Mouse (Mus musculus) thymus, postnatal 4 days (tissue): ENCODE measurements around the gene Gpn2.

Experiments used
- DNase-seq: peaks from one replicate; pipeline ENCODE4 v3.0.0; 2021

The Gpn2 gene

DNA sequence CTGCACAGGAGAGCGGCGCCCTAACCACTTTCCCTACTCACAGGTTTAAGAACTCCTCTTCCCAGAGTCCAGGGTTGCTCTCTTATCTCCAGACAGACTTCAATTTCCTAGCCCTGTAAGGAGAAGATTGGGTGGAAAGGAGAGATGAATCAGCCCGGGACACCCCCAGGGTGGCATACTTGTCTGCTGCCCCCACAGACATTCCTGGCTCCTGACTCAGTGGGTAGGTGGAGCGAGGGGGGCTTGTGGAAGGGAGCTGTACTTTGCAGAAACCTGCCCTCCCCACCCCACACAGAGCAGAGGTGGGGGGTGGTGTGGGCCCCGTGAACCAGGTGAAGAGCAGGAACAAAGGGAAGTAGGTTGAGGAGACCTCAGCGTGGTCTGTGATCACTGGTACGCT is 11.4 kb downstream of the Gpn2 start:
- no peak for DNase-seq

GRCm38 (mm10) chr4:133596084-133596483 is 11.9 kb downstream of the Gpn2 start:
- no peak for DNase-seq

DNA sequence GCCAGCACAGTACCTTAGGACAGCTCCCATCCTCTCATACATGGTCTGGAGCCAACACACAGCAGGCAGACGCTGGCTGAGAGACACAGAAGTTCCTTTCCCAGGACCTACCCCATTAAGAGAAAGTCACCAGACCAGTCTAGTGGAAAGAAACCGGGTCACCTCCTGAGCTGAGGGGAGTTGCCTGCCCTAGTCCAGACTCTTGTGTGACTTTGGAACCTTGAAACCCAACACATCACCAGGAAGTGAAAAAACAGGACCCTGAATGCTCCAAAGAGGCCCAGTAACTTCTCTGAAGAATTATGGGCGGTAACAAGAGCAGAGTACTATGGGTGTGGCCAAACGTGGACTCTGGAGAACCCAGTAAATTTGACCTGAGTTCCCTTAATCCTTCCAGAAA is 14.5 kb downstream of the Gpn2 start:
- no peak for DNase-seq

DNA sequence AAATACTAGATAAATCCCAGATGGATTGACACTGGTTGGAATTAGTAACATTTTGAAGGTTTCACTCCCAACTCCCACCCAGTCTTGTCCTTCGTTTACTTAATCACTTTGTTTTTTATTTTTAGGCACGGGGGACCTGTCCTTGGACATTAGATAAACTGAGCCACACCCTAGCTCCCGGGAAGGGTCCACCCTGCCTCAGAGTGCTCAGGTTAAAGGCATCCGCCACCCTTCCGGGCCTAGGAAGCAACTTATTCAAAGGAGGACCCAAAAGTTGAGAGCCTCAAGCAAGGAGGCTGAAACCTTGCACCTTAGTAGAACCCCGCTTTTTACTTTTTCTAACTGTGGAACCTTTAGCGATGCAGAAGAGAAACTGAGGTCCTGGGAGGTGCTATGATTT is 15.0 kb downstream of the Gpn2 start:
- DNase-seq = no peak

GRCm38 (mm10) chr4:133599571-133600073 is 15.5 kb downstream of the Gpn2 start:
- DNase-seq = peak; percentile 67

- DNase-seq = no peak
Observed at GRCm38 (mm10) chr4:133600306-133600705, 16.1 kb downstream of the Gpn2 start.

GRCm38 (mm10) chr4:133601721-133602218 is 17.6 kb downstream of the Gpn2 start, which contains the start of gene Sfn:
TSS of gene Sfn (minus strand) at chr4:133602168.
- peak; percentile 85 for DNase-seq

GRCm38 (mm10) chr4:133603056-133603455 is 18.9 kb downstream of the Gpn2 start:
- DNase-seq = no peak

DNA sequence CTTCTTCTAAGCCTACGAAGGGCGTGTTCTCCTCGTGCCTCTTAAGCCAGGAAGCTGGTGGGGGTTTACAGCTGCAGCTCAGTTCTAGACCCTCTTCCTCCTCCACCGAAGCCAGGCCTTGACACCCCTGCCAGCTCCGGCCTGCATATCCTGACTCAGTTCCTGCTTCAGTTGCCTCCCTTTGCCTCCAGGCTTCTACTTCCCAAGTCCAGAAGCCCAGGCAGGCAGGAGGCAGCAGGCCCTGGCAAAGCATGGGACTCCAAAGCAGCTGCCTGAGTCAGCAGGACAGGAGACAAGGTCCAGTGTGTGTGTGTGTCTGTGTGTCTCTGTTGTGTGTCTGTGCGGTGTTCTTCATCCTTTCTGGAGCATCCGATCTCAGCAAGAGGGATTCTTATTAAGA is 20.0 kb downstream of the Gpn2 start:
- DNase-seq = no peak

DNA sequence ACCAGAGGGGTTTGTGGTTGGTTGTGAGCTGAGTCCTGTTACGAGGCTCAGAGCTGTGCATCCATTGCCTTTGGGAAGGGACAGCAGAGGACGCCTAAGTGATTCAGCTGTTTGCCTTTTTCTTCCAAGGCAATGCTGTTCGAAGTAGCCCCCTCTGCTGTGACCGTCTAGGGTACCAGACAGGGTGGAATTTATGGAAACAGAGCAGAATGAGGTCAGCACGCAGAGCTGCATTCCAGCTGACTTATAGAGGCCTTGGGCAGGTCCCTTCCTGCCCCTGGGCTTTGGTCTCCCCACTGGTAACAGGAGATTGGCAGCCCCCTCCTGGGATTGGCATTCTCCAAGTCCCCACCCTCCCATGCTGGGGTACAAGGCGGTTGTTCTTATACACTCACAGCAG is 20.7 kb downstream of the Gpn2 start:
- DNase-seq = no peak

DNA sequence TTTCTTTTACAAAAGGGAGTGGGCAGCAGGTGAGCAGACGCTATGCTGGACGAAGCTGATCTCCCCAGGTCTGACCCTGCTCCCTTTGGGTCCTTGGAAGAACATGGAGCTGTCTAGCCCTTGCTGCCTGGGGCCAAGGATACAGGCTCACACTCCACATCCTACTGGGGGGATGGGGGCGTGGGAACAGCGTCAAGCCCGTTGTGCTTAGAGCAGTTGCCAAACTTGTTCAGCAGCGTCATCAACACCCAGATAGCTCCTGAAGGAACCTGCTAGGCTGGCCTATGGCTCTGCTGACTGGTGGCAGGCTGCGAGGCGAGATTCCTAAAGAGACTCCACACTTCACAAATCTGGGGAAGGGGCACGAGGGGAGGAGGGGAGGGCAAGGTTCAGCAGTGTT is 21.2 kb downstream of the Gpn2 start:
- peak; percentile 6 for DNase-seq

DNA sequence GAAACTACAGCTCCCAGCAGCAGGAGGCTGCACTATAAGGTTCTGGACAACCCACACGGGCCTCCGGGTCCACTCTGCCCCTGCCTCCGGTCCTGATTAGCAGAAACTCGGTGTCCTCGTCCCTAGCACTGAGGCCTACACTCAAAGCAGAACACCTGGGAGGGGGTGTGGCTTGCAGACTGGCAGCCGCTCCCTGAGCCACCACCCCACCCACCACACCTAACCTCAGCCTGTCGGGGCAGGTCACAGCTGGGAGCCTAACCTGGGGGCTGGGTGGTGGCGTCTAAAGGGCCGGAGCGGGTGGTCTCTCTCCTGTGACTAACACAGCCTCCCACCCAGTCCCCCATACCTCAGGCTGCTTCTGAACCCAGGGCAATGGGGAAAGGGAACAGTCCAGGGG is 23.1 kb downstream of the Gpn2 start:
- no peak for DNase-seq

DNA sequence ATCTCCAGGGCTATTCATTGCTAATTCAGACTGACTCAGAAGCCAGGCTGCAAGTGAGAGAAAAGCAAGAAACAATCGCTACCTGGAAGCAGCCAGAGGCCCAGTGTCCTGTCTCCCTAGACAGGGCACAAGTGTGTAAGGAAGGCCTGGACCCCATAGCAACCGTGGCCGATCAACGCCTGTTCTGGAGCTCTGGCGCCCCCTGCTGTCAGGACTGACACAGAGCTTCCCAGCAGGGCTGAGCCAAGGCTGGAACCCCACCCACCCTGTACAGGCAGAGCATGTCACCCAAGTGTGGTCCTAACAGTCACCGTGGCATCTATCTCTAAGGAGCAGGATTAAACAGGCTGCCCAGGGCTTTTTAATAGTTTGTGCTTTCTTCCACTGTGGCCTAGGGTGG is 25.6 kb downstream of the Gpn2 start:
- peak; percentile 95 for DNase-seq

- peak; percentile 47 for DNase-seq
Observed at GRCm38 (mm10) chr4:133611815-133612214, 27.7 kb downstream of the Gpn2 start.

DNA sequence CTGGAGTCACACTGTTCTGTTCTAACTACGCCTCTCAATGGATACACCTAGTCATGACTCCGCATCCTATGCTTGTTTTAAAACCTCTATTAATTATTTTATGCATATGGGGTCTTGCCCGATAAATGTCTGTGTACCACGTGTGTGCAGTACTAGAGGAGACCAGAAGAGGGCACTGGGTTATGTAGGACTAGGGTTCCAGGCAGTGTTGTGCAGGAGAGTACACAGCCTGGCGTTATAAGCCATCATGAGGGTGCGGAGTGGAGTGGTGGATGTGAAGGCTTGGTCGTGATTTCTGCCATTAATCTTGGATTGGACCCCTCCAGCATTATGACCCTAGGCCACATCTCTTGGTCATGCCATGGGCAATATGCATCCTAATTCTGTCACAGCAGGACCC is 28.3 kb downstream of the Gpn2 start:
- DNase-seq = no peak

DNA sequence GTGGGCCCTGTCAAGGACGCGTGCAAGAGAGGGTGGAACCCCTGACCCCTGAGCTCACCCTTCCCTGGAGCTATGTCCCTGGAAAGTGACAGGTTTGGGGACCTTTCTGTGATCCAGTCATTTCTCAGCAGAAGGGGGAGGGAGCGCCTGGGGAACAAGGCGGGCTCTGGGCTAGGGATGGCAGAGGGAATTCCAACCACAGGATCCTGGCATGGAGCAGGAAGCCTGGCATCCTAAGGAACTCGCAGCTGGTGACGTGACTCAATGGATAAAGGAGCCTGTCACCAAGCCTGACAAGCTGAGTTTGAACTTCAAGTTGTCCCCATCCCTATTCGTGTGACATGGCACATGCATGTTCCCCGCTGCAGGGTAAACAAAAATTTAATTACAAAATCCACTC is 28.9 kb downstream of the Gpn2 start:
- DNase-seq = no peak

- DNase-seq = no peak
Observed at GRCm38 (mm10) chr4:133613867-133614266, 29.7 kb downstream of the Gpn2 start.

DNA sequence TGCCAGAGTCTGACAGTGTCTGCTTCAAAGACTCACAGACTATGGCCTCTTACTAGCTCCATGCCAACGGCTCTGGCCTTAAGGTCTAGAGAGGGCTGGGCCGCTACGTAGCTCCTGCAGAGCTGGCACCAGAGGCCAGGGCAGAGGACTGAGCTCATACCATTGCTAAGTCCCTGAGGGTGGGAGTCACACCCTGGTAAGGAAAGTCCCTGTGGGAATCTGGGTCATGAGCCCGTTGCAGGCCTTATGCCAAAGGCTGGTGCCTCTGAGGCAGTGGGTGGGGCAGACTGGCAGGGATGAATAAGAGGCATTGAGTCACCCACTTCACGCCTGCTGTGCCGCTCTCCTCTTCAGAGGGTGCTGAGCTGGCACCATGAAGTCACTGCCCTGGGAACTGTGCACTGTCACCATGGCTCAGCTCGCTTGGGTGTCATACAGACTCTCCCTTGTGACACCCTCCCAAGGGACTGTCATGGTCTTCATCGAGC is 30.2 kb downstream of the Gpn2 start:
- no peak for DNase-seq

GRCm38 (mm10) chr4:133615416-133615815 is 31.3 kb downstream of the Gpn2 start:
- no peak for DNase-seq

GRCm38 (mm10) chr4:133617936-133618335 is 33.8 kb downstream of the Gpn2 start:
- no peak for DNase-seq

GRCm38 (mm10) chr4:133619473-133620136 is 35.4 kb downstream of the Gpn2 start:
- no peak for DNase-seq

- peak; percentile 49 for DNase-seq
Observed at GRCm38 (mm10) chr4:133620668-133621067, 36.5 kb downstream of the Gpn2 start.

- DNase-seq = peak; percentile 64
Observed at GRCm38 (mm10) chr4:133622161-133622695, 38.1 kb downstream of the Gpn2 start.

- DNase-seq = no peak
Observed at GRCm38 (mm10) chr4:133624830-133625229, 40.7 kb downstream of the Gpn2 start.
